Mouse (Mus musculus) heart, postnatal 14 days (tissue): ENCODE results near the gene A830005F24Rik. TPM values are rescaled to one million over a fixed set of nuclear protein-coding genes. Genes with fewer than 3 reads are reported as not detected.
"Not testable (repeated sequence)": the region's sequence is repeated elsewhere in the genome, so short reads cannot be mapped to it uniquely, and the experiment has no call there.

ENCODE experiments used
- DNase-seq, 2 experiments: peaks; one replicate each; pipeline ENCODE4 v3.0.0; 2021 to 2022
- intact Hi-C: fragments of 180-260 bp; cut with DNase I; formaldehyde crosslinking; loops from one replicate; pipeline ENCODE4 v1.15.1; 2025
- long read RNA-seq, 2 experiments: library from polyadenylated mRNA; stranded (forward); transcript quantifications; one replicate each; pipeline ENCODE4 v2.0.0; 2021
- total RNA-seq, 2 experiments: library from RNA; stranded (reverse); gene quantifications; 2 replicates each; pipeline ENCODE4 v1.2.3; 2021

Gene A830005F24Rik
- not detected for total RNA-seq
- long read RNA-seq, experiment 1 = 0 reads
- long read RNA-seq, experiment 2 = 0 reads

GRCm38 (mm10) chr13:48513003-48513929, at the start of gene A830005F24Rik, which contains the start of gene Zfp169:
TSS of gene A830005F24Rik (plus strand) at chr13:48513570.
TSS of gene Zfp169 (minus strand) at chr13:48513451.
- intact Hi-C loops = no loop called here
- DNase-seq = peak; percentile 71 to 79

GRCm38 (mm10) chr13:48464170-48464569, 49.2 kb upstream of the A830005F24Rik start:
- DNase-seq = peak; percentile 64 to 81
- intact Hi-C loops = loop anchor here (1.0 to 10.0 kb wide), 6 partner anchors 192 to 1312 kb away; no protein-coding TSS in a partner anchor

DNA sequence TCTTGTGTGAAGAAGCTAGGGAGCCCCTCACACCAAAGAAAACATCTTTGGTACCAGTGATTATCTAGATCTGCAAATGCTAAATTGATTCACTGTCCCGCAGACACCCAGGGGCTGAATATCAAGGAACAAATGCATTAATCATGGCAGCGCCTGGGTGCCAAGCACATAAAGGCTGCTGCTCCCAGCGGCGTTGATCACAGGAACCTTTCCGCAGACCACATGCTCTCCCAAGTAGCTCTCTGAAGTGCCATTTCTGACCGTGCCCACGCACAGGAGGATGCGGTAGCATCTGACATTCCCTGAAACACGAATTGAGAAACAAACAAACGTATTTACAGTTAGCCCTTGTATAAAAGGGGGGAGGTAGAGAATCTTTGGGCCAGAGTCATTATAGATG, 47.2 kb upstream of the A830005F24Rik start:
- intact Hi-C loops = loop anchor here (10.0 kb wide), 1 partner anchor 231 kb away; no protein-coding TSS in a partner anchor
- DNase-seq = no peak

- intact Hi-C loops = loop anchor here (10.0 kb wide), 1 partner anchor 234 kb away; no protein-coding TSS in a partner anchor
- DNase-seq = no peak
These were observed 44.7 kb upstream of the A830005F24Rik start for GRCm38 (mm10) chr13:48468656-48469180.

GRCm38 (mm10) chr13:48483606-48484005, 29.8 kb upstream of the A830005F24Rik start:
- intact Hi-C loops = no loop called here
- DNase-seq = no peak

GRCm38 (mm10) chr13:48490396-48491182, 22.8 kb upstream of the A830005F24Rik start:
- DNase-seq = no peak
- intact Hi-C loops = no loop called here

GRCm38 (mm10) chr13:48493183-48493582, 20.2 kb upstream of the A830005F24Rik start:
- intact Hi-C loops = no loop called here
- DNase-seq = no peak

- intact Hi-C loops = no loop called here
- DNase-seq = peak; percentile 56 to 73
These were observed 15.6 kb upstream of the A830005F24Rik start for GRCm38 (mm10) chr13:48497693-48498221.

DNA sequence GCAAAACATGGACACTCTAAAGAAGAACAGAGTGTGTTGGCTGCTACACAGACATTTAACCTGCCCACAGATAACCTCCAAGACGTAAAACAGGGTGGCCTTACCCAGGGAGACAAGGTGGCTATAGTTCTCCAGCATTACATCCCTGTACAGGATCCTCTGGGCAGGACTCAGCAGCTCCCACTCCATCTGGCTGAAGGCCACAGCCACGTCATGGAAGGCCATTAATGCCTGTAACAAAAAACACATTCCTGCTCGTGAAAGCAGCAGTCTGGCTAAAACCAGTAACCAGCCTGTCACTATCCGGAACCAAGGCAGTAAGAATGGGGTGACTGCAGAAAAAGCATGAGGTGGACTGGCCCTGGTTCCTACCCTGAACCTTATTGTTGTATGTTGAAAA, 14.7 kb upstream of the A830005F24Rik start:
- peak; percentile 15 to 42 for DNase-seq
- intact Hi-C loops = no loop called here

DNA sequence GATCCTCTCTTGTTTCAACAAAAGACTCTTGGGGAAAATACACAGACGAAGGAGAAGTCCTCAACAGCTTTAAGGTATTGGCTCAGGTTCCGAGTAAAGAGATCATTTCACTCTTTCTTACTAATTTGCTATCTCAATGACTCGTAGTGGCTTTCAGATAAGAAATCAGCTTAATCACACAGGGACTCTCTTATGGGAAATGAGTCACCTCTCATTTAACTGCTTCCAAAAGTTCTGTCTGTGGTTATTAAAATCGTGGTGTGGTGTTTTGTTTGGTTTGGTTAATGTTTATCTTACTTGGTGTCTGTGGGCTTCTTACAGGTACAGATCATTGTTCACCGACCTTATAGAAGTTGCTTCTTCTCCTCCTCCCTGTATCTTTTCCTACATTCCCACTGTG, 10.9 kb upstream of the A830005F24Rik start:
- DNase-seq = no peak

DNA sequence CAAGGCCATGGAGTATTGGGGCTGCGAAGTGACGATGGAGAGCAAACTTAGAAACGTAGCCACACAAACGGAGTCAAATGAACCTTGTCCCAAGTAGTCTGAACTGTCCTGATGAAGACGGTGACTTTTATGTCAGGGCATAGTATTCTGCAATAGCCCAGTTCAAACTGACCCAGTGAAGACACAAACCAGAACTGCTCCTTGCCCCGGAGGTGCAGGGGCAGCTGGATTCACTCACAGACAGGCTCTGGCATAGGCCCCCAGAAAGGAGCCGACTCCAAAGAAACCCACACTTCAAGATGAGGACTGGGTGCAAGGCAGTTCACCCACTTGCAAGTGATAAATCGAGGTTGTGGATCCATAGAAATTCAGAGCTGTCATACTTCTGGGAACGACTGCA, 4.7 kb upstream of the A830005F24Rik start:
- intact Hi-C loops = no loop called here

More for the DNA sequence above, 10.9 kb upstream of the A830005F24Rik start:
- intact Hi-C loops = no loop called here

GRCm38 (mm10) chr13:48515861-48516260, 2.5 kb downstream of the A830005F24Rik start:
- intact Hi-C loops = no loop called here
- no peak for DNase-seq

More for the DNA sequence above, 4.7 kb upstream of the A830005F24Rik start:
- no peak for DNase-seq

DNA sequence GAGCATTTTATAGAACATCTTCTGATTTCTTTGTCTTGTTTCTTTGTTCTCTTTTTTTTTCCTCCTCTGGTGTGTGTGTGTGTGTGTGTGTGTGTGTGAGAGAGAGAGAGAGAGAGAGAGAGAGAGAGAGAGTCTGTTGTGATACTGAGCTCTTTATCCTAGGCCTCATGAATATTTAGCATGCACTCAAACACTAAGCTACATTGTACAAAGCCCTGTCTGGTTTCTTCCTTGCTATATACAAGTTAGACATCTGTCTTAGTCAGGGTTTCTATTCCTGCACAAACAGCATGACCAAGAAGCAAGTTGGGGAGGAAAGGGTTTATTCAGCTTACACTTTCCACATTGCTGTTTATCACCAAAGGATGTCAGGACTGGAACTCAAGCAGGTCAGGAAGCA, 5.8 kb downstream of the A830005F24Rik start:
- DNase-seq, intact Hi-C loops: not testable (repeated sequence)

DNA sequence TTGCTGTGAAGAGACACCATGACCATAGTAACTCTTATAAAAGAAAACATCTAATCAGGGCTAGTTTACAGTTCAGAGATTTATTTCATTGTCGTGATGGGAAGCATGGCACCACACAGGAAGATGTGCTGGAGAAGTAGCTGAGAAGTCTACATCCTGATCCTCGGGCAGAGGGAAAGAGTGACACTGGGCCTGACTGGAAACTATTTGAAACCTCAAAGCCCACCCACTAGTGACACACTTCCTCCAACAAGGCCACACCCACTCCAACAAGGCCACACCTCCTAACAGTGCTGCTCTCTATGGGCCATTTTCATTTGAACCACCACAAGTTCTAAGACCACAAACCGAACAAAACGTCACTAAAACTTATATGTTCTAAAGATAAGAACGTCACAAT, 12.4 kb downstream of the A830005F24Rik start:
- intact Hi-C loops = loop anchor here (10.0 kb wide), 1 partner anchor 279 kb away; no protein-coding TSS in a partner anchor
- no peak for DNase-seq

DNA sequence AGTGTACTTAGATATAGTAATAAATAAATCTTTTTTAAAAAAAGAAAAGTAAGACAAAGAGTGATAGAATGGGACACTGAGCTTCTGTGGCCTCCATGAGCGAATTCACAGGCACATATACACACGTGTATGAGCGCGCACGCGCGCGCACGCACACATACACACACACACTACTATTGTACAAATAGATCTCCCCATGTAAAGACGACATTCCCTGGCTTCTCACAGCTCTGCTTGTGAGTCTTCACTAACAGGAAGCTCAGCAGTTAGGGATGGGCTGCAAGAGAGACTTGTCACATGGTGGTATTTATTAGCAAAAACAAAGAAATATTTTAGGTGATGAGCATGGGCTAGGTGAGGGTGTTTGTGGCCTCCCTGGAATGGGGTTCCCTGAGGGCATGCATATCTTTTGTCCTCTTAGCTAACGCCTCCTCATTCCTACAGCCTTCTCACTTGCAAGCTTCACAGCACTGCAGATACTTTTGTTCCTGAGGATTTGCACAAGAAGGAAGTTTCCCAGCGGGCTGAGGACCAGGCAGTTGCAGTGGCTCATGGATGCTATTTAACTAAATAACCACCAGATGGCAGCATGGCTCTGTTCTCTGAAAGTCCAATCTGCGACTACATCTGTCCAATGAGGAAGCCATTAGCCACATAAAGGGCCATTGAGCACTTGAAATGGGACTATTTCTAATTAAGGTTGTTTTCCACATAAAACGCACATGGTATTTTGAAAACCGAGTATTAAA, 14.9 kb downstream of the A830005F24Rik start:
- peak; percentile 56 to 72 for DNase-seq
- intact Hi-C loops = loop anchor here (1.0 to 10.0 kb wide), 3 partner anchors 44 to 277 kb away; no protein-coding TSS in a partner anchor

DNA sequence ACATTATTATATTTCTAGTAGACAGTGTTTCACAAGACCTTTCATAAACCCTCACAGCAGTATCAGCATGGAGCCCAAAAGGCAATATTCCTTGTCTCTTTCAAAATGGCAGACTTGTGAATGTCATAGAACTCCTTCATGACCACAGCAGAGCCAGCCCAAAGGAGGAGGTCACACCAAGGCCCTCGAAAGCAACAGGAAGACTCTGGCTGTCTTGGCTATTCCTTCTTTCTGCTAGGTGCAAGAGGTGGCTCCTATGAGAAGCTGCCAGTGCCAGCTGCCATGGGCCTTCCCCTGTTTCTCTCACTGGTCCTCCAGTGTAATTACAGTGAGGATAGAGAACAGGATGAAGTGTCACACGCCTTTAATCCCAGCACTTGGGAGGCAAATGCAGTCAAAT, 15.7 kb downstream of the A830005F24Rik start:
- DNase-seq = no peak
- intact Hi-C loops = loop anchor here (10.0 kb wide), 1 partner anchor 276 kb away; no protein-coding TSS in a partner anchor

DNA sequence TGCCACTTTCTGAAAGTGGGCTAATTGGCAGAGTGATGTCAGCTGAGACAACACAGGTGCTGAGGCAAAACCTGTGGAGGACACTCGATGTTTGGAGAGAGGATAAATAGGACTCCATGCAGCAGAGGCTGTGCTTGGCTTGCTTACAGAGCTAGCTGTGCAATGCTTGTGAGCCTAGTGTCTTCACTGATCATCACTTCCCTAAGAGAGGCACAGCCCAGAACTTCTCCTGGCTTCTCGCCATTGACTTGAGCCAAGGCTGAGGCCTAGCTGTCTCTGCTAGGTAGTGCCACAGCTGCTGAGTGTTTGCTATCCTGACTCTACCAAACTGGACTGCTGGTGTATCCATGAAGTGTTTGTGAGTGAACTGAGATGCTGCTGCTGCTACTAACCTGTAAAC, 17.3 kb downstream of the A830005F24Rik start:
- peak; percentile 41 to 63 for DNase-seq
- intact Hi-C loops = loop anchor here (2.0 kb wide), 1 partner anchor 14 kb away; no protein-coding TSS in a partner anchor

GRCm38 (mm10) chr13:48531448-48531847, 18.1 kb downstream of the A830005F24Rik start:
- intact Hi-C loops = loop anchor here (2.0 kb wide), 1 partner anchor 13 kb away; no protein-coding TSS in a partner anchor
- DNase-seq = no peak

DNA sequence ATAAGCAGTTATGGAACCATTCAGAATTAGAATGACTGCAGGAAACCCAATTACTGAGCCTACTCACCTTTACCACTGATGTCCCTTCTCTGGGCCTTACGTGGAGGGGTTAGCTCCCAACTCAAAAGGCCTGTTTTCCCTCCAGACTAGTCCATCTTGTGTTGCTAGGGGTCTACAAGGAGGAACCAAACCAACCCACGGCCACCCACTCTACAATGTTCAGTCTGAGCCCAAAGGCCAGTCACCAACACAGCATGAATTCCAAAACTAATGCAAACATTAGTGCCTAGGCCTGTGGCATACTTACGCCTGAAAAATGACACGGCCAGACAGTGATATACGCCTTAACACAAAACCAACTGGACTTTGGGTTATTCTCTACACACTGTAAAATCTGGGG, 20.1 kb downstream of the A830005F24Rik start:
- intact Hi-C loops = no loop called here
- DNase-seq = no peak
